Mouse (Mus musculus) hindbrain, postnatal 0 days (tissue): Measurements from ENCODE around the gene Maco1. TPM values are rescaled to one million over a fixed set of nuclear protein-coding genes. Genes with fewer than 3 reads are reported as not detected.
"Not testable (repeated sequence)": the region's sequence is repeated elsewhere in the genome, so short reads cannot be mapped to it uniquely, and the experiment has no call there.

ENCODE experiments used
- ATAC-seq: fragments of 200-750 bp; cut with Nextera tagmentation; 2 replicates; pipeline ENCODE4 v1.8.0; 2017; ENCODE audit warnings: mild to moderate bottlenecking, moderate TSS enrichment, moderate library complexity
- DNase-seq: peaks from one replicate; pipeline ENCODE4 v3.0.0-alpha.2; 2015; ENCODE audit warnings: low spot score
- H3K27ac ChIP-seq: fragments of 300-500 bp; sonication (generic); 2 replicates; pipeline ENCODE4 v1.5.1; 2014; ENCODE audit warnings: mild to moderate bottlenecking
- H3K27me3 ChIP-seq: fragments of 300-500 bp; sonication (generic); 2 replicates; pipeline ENCODE4 v1.6.1; 2014; ENCODE audit warnings: low read length, mixed read lengths; ENCODE audit not compliant: insufficient read depth
- H3K36me3 ChIP-seq: fragments of 300-500 bp; sonication (generic); 2 replicates; pipeline ENCODE4 v1.6.1; 2014; ENCODE audit warnings: low read length, mixed read lengths; ENCODE audit not compliant: insufficient read depth
- H3K4me1 ChIP-seq: fragments of 300-500 bp; sonication (generic); 2 replicates; pipeline ENCODE4 v1.6.1; 2014; ENCODE audit warnings: antibody characterized with exemption, low read length, mixed read lengths; ENCODE audit not compliant: insufficient read depth
- H3K4me2 ChIP-seq: fragments of 300-500 bp; sonication (generic); 2 replicates; pipeline ENCODE4 v1.6.1; 2014; ENCODE audit warnings: low read depth, mild to moderate bottlenecking, low read length, moderate library complexity, mixed read lengths
- H3K4me3 ChIP-seq: fragments of 300-500 bp; sonication (generic); 2 replicates; pipeline ENCODE4 v1.5.1; 2014; ENCODE audit warnings: low read length
- H3K9ac ChIP-seq: fragments of 300-500 bp; sonication (generic); replicated peaks from 2 replicates; pipeline ENCODE4 v1.6.1; 2014; ENCODE audit warnings: mild to moderate bottlenecking, low read length, moderate library complexity, mixed read lengths
- H3K9me3 ChIP-seq: fragments of 300-500 bp; sonication (generic); 2 replicates; pipeline ENCODE4 v1.6.1; 2016; ENCODE audit warnings: low read length, mixed read lengths
- CTCF ChIP-seq: IDR thresholded peaks from 2 replicates; pipeline ENCODE4 v1.5.1; 2016; ENCODE audit warnings: antibody characterized with exemption, control low read depth, low read depth
- WGBS: fragments of 180-500 bp; shearing (Covaris S2); extraction: QIAGEN DNeasy Blood & Tissue Kit; methylation state at CpG from one replicate; pipeline ENCODE4 v1.1.7; 2014; 5-methylcytosine and 5-hydroxymethylcytosine counted together
- polyA plus RNA-seq: library from polyadenylated mRNA; unstranded; fragments of >200 nt; fragmentation: Nextera tagmentation; extraction: Ambion mirVana; gene quantifications from 2 replicates; pipeline ENCODE4 v1.2.1, GENCODE M21; 2015
- total RNA-seq: library from RNA; depleted of rRNA; stranded (reverse); fragments of >200 nt; gene quantifications from 2 replicates; pipeline ENCODE4 v1.2.3, GENCODE M21; 2014

Maco1 gene
- total and polyA plus RNA-seq, 2 experiments from 2014 or later: 45.5 to 70.3 TPM

DNA sequence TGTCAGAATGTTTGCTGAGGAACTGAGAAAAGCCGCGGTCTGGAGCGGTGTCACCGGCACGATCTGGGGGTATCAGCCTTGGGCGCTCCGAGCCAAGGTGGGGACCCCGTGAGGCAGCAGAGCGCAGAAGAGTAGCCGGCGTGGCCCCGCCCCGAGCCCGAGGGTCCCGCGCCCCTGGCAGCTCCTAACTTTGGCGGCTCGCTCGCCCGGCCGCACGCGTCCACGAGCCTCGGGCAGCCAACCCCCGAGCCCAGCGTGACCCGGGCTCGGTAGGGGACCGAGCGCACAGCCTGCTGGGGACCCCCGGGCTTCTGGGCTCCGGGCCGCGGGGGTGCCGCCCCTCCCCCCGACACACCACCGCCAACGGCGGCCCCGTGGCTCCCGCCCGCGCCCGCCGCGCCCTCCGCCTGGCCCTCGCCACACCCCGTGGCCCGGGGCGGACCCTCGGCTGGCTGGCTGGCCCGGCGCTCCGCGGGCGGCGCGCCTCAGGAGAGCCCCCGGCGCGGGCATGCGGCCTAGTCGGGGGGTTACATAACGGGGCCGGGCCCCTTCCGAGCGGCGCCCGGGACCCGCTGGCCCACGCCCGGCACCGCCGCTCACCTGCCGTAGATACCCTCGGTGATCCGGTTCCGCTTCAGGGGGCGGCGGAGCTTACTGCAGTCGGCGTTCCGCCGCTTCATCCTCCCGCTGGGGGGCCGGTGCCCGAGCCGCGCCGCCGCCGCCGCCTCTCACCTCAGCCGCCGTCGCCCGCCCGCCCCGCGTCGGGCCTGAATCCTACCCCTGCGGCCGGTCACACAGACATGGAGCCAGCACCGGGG is 498 bp downstream of the Maco1 start:
- peak overlapping the region; percentile 74 for H3K4me2 ChIP-seq
- H3K27me3 ChIP-seq: no peaks in the 10 kb centered on the region
- TF ChIP-seq CTCF: no peak
- H3K4me3 ChIP-seq: peak overlapping the region; percentile 98
- H3K36me3 ChIP-seq: no peaks in the 10 kb centered on the region
- WGBS: under 1% methylated on average over 88 of the region's 106 CpGs
- H3K9ac ChIP-seq: peak overlapping the region; percentile 94
- H3K9me3 ChIP-seq: no peaks in the 10 kb centered on the region
- DNase-seq (peak; percentile 57), ATAC-seq (peak; percentile 1; the same call in 1 of the 2 replicates)
- H3K4me1 ChIP-seq: peaks cover 18% of the 10 kb centered on the region
- peak overlapping the region; percentile 99 for H3K27ac ChIP-seq

GRCm38 (mm10) chr4:134851876-134852275 is 1.3 kb downstream of the Maco1 start:
- H3K4me1 ChIP-seq: peaks cover 18% of the 10 kb centered on the region
- 7% methylated on average over 14 of the region's 14 CpGs for WGBS
- H3K27ac ChIP-seq: peak overlapping the region; percentile 99
- no peak for TF ChIP-seq CTCF
- peak overlapping the region; percentile 98 for H3K4me3 ChIP-seq
- DNase-seq: peak; percentile 37
- peak overlapping the region; percentile 74 for H3K4me2 ChIP-seq
- no peaks in the 10 kb centered on the region for H3K9me3 ChIP-seq
- H3K36me3 ChIP-seq: no peaks in the 10 kb centered on the region
- ATAC-seq: no peak
- H3K27me3 ChIP-seq: no peaks in the 10 kb centered on the region
- peak overlapping the region; percentile 94 for H3K9ac ChIP-seq

DNA sequence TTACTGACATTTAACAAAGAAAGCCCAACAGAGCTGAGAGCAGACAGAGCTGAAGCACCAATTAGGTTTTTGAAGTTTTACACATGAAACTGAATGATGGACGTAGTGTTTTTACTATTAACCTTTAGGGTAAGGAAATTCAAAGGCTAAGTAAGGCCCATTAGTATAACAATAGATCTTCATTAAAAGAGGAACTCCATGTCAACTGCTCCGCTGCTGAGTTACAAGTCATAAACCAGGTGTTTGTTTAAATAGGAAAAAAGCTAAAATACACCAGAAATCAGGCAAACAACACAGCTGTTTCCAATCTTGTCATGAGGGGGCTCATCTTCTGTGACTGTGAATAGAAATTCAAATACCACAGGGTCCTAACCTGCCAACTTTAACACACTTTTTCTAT is 1.9 kb downstream of the Maco1 start:
- no peak for TF ChIP-seq CTCF
- H3K4me1 ChIP-seq: peaks cover 18% of the 10 kb centered on the region
- no peaks in the 10 kb centered on the region for H3K27me3 ChIP-seq
- H3K27ac ChIP-seq: no peak overlapping the region
- DNase-seq (no peak), ATAC-seq (no peak)
- H3K4me3 ChIP-seq: peak overlapping the region; percentile 98
- H3K4me2 ChIP-seq: peak overlapping the region; percentile 74
- no peaks in the 10 kb centered on the region for H3K9me3 ChIP-seq
- 37% methylated on average over 2 of the region's 2 CpGs for WGBS
- no peaks in the 10 kb centered on the region for H3K36me3 ChIP-seq
- peak overlapping the region; percentile 94; the same call in 1 of the 2 replicates for H3K9ac ChIP-seq

- 61% methylated on average over 4 of the region's 4 CpGs for WGBS
- Histone ChIP-seq H3K4me1 (peaks cover 18% of the 10 kb centered on the region), H3K27me3 (no peaks in the 10 kb centered on the region), H3K4me2 (peak overlapping the region; percentile 74), H3K9me3 (no peaks in the 10 kb centered on the region), H3K9ac (no peak overlapping the region), H3K27ac (no peak overlapping the region), H3K36me3 (no peaks in the 10 kb centered on the region), H3K4me3 (no peak overlapping the region)
- no peak for TF ChIP-seq CTCF
- ATAC-seq: no peak
- no peak for DNase-seq
Observed at GRCm38 (mm10) chr4:134850551-134850950, 2.6 kb downstream of the Maco1 start.

GRCm38 (mm10) chr4:134847587-134847986 is 5.6 kb downstream of the Maco1 start:
- DNase-seq (no peak), ATAC-seq (no peak)
- H3K27ac ChIP-seq: no peak overlapping the region
- WGBS: 81% methylated on average over 4 of the region's 4 CpGs
- no peaks in the 10 kb centered on the region for H3K9me3 ChIP-seq
- H3K36me3 ChIP-seq: no peaks in the 10 kb centered on the region
- no peak for TF ChIP-seq CTCF
- no peak overlapping the region for H3K4me3 ChIP-seq
- H3K9ac ChIP-seq: no peak overlapping the region
- H3K4me1 ChIP-seq: peaks cover 18% of the 10 kb centered on the region
- H3K4me2 ChIP-seq: no peak overlapping the region
- H3K27me3 ChIP-seq: no peaks in the 10 kb centered on the region

GRCm38 (mm10) chr4:134843566-134843965 is 9.6 kb downstream of the Maco1 start:
- no peak for ATAC-seq
- WGBS: 70% methylated on average over 4 of the region's 4 CpGs
- Histone ChIP-seq H3K9me3 (no peaks in the 10 kb centered on the region), H3K27ac (no peak overlapping the region), H3K4me2 (no peak overlapping the region), H3K4me1 (no peaks in the 10 kb centered on the region; the same call in 1 of the 2 replicates), H3K4me3 (no peak overlapping the region), H3K9ac (no peak overlapping the region), H3K27me3 (no peaks in the 10 kb centered on the region), H3K36me3 (no peaks in the 10 kb centered on the region)
- no peak for TF ChIP-seq CTCF
- no peak for DNase-seq

DNA sequence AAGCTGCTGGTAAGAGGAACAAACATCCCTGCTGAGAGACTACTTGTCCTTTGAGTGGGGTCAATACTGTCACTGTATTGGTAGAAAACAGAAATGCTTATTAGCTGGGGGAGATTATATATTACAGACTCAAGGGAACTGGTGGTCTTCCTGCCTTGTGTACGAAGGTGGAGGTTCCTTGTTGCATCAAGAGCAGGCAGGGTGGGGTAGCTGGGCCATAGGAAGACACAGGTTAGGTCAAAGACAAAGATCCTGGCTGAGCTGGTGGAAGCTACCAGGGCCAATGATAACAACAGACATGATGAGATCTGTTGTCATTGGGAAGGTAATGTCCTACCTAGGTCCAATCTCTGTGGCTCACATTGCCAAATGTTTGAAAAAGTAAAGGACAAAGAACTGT is 12.9 kb downstream of the Maco1 start:
- ATAC-seq: no peak
- H3K27me3 ChIP-seq: no peaks in the 10 kb centered on the region
- no peaks in the 10 kb centered on the region; the same call in 1 of the 2 replicates for H3K36me3 ChIP-seq
- no peak overlapping the region for H3K4me2 ChIP-seq
- DNase-seq: no peak
- no peak for TF ChIP-seq CTCF
- no peak overlapping the region for H3K27ac ChIP-seq
- no peaks in the 10 kb centered on the region; the same call in 1 of the 2 replicates for H3K4me1 ChIP-seq
- no peak overlapping the region for H3K9ac ChIP-seq
- WGBS: 95% methylated on average over 1 of the region's 1 CpGs
- H3K9me3 ChIP-seq: no peaks in the 10 kb centered on the region
- H3K4me3 ChIP-seq: no peak overlapping the region

- 85% methylated on average over 3 of the region's 3 CpGs for WGBS
- not testable (repeated sequence) for H3K9ac ChIP-seq, H3K27me3 ChIP-seq, H3K4me1 ChIP-seq, DNase-seq, ATAC-seq, H3K4me3 ChIP-seq, H3K36me3 ChIP-seq, H3K4me2 ChIP-seq, H3K9me3 ChIP-seq, H3K27ac ChIP-seq
Observed at GRCm38 (mm10) chr4:134838706-134839105, 14.4 kb downstream of the Maco1 start.
